ENCODE assay signal across 12 mouse cellular contexts in the genomic region with DNA sequence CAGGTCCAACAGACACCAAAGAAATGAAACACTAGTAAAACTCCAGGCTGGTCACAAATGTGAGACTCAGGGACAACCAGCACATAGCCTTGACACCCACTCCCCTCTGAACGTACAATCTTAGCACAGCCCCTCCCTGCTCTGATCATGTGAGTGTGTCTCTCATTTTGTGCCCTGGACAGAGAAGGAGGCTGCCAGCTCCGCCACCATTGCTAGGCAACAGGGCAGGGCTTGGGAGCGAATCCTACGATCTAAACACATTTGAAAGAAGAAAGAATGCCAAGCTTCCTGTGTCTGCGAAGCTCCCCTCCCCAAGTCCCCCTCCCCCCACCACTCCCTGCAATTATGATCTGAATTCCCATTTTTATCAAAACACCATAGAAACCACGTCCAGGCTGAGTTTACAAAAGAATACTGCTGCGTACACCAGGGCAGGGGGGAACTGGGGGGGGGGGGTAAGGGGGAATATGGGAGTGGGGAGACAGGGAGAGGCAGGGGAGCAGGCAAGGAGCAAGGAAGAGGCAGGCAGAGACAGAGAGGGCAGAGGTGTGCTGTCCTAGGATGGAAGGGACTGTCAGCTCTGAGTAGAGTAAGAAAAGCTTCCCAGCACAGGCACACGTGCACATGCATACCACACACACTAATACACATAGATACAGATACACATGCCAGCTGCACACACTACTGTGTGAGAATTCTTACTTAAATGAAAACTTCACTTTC. TPM values are rescaled to one million over a fixed set of nuclear protein-coding genes. Genes with fewer than 3 reads are reported as not detected.
DNase-seq lines count a peak whose midpoint lies in the region; ATAC-seq and TF ChIP-seq lines count a peak whose summit lies in the region.
"Had no signal": no experiment of that assay in that cellular context is flagged by ENCODE, and none has a peak within 500 bp of the region (broad histone marks: within the 10 kb centered on the region; RNA-seq: fewer than 3 reads in every experiment).

No protein-coding gene starts in this region.

- peak overlapping the region; percentile 18; the same call in 1 of the 2 replicates for H3K9ac ChIP-seq in forebrain, embryonic 14.5 days (ENCODE audit: low read length)
- H3K9ac ChIP-seq in midbrain, embryonic 16.5 days (ENCODE audit: low read depth, low read length): peak overlapping the region; percentile 37; the same call in 1 of the 2 replicates
- H3K9ac ChIP-seq: liver, embryonic 13.5 days had no signal

- ATAC-seq in forebrain, embryonic 14.5 days: peak; percentile 88
- ATAC-seq in midbrain, embryonic 16.5 days: peak; percentile 92

- no peak for TF ChIP-seq CTCF in layer of hippocampus, adult 2 months (conservative IDR thresholded peaks at IDR 0.05)
- TF ChIP-seq CTCF in brain, embryonic 14.5 days (IDR thresholded peaks at IDR 0.05; ENCODE audit: borderline replicate concordance, extremely low read depth, insufficient read depth, insufficient read length): no peak
- no peak for TF ChIP-seq CTCF in thymus, adult 2 months (IDR thresholded peaks at IDR 0.05; ENCODE audit: borderline replicate concordance, control insufficient read depth, extremely low read depth, insufficient read depth, low read length, poor library complexity)

- H3K36me3 ChIP-seq in forebrain, embryonic 14.5 days (ENCODE audit: control insufficient read depth, insufficient read depth, low read length): no peaks in the 10 kb centered on the region
- no peaks in the 10 kb centered on the region for H3K36me3 ChIP-seq in midbrain, embryonic 16.5 days (ENCODE audit: control insufficient read depth, insufficient read depth, low read length)
- no peaks in the 10 kb centered on the region for H3K36me3 ChIP-seq in thymus, adult 2 months (ENCODE audit: control insufficient read depth, insufficient read depth, low read length)
- H3K36me3 ChIP-seq: liver, embryonic 13.5 days had no signal

- no peak for TF ChIP-seq POLR2A in brain, embryonic 14.5 days (IDR thresholded peaks at IDR 0.05; ENCODE audit: borderline replicate concordance, extremely low read depth, insufficient read depth, insufficient read length, poor library complexity, severe bottlenecking)
- no peak for TF ChIP-seq POLR2A in thymus, adult 2 months (IDR thresholded peaks at IDR 0.05; ENCODE audit: control insufficient read depth, extremely low read depth, insufficient read depth, low read length, poor library complexity)

- H3K27ac ChIP-seq in layer of hippocampus, adult 2 months: no peak overlapping the region
- H3K27ac ChIP-seq in forebrain, embryonic 14.5 days (ENCODE audit: low read depth, low read length): peak overlapping the region; percentile 78
- peak overlapping the region; percentile 31 for H3K27ac ChIP-seq in midbrain, embryonic 16.5 days (ENCODE audit: low read length)
- no peak overlapping the region for H3K27ac ChIP-seq in thymus, adult 2 months (ENCODE audit: control insufficient read depth, insufficient read depth, low read length)
- H3K27ac ChIP-seq: liver, embryonic 13.5 days had no signal

- H3K4me3 ChIP-seq in layer of hippocampus, adult 2 months: no peak overlapping the region
- no peak overlapping the region for H3K4me3 ChIP-seq in forebrain, embryonic 14.5 days (ENCODE audit: low read depth, low read length)
- H3K4me3 ChIP-seq in midbrain, embryonic 16.5 days (ENCODE audit: low read depth, low read length): no peak overlapping the region
- no peak overlapping the region for H3K4me3 ChIP-seq in thymus, adult 2 months (ENCODE audit: control insufficient read depth, insufficient read depth, low read length)
- H3K4me3 ChIP-seq: liver, embryonic 13.5 days had no signal

- H3K27me3 ChIP-seq in forebrain, embryonic 14.5 days (replicated peaks; ENCODE audit: control insufficient read depth, insufficient read depth, low read length): no peaks in the 10 kb centered on the region
- no peaks in the 10 kb centered on the region for H3K27me3 ChIP-seq in midbrain, embryonic 16.5 days (ENCODE audit: control insufficient read depth, insufficient read depth, low read depth, low read length)
- no peaks in the 10 kb centered on the region for H3K27me3 ChIP-seq in thymus, adult 2 months (ENCODE audit: control insufficient read depth, insufficient read depth, low read length)
- H3K27me3 ChIP-seq: liver, embryonic 13.5 days had no signal

- peak; percentile 27 to 42 for DNase-seq in layer of hippocampus, adult 2 months (ENCODE audit: low spot score in 2 of 2)
- no peak for DNase-seq in layer of hippocampus, adult 9-10 months (ENCODE audit: low spot score)
- DNase-seq in brain, embryonic 14.5 days (ENCODE audit: low read depth): peak; percentile 93
- DNase-seq in forebrain, embryonic 14.5 days (ENCODE audit: low spot score): peak; percentile 88
- no peak for DNase-seq in thymus, adult 2 months
- no peak for DNase-seq in gastrocnemius, postnatal 25 days
- no peak for DNase-seq in adrenal gland, adult 2 months
- DNase-seq: adrenal gland, adult 8-10 months; liver, embryonic 13.5 days had no signal

- WGBS in forebrain, embryonic 14.5 days: 4% methylated on average over 8 of the region's 8 CpGs
- WGBS in midbrain, embryonic 16.5 days: 9% methylated on average over 8 of the region's 8 CpGs
- WGBS in thymus, adult 2 months: 55% methylated on average over 8 of the region's 8 CpGs

- H3K9me3 ChIP-seq in forebrain, embryonic 14.5 days (replicated peaks; ENCODE audit: control insufficient read depth, low read length): no peaks in the 10 kb centered on the region
- no peaks in the 10 kb centered on the region for H3K9me3 ChIP-seq in midbrain, embryonic 16.5 days (replicated peaks; ENCODE audit: control insufficient read depth, low read length, poor library complexity, severe bottlenecking)
- H3K9me3 ChIP-seq: liver, embryonic 13.5 days had no signal

- peaks cover 11% of the 10 kb centered on the region for H3K4me1 ChIP-seq in forebrain, embryonic 14.5 days (ENCODE audit: control insufficient read depth, insufficient read depth, low read length)
- H3K4me1 ChIP-seq in midbrain, embryonic 16.5 days (ENCODE audit: control insufficient read depth, insufficient read depth, low read length): peaks cover 13% of the 10 kb centered on the region
- H3K4me1 ChIP-seq in thymus, adult 2 months (replicated peaks; ENCODE audit: control insufficient read depth, insufficient read depth, low read length): no peaks in the 10 kb centered on the region
- H3K4me1 ChIP-seq: liver, embryonic 13.5 days had no signal

- peak overlapping the region; percentile 32 for H3K4me2 ChIP-seq in forebrain, embryonic 14.5 days (ENCODE audit: low read length)
- H3K4me2 ChIP-seq in midbrain, embryonic 16.5 days (ENCODE audit: low read length): peak overlapping the region; percentile 28
- H3K4me2 ChIP-seq: liver, embryonic 13.5 days had no signal

RNA-seq across cellular contexts. Expression of gene Mrgbp, which starts 33.6 kb away (rescaled TPM):
- total RNA-seq in layer of hippocampus, adult 2 months (2021): 10 to 100 TPM; 19.4 to 23.4 TPM
- polyA plus RNA-seq in brain, embryonic 14.5 days (2012; rRNA removed): 54.3 and 69.8 TPM in 2 replicates
- 48.8 and 52.4 TPM in 2 replicates for polyA plus RNA-seq in forebrain, embryonic 14.5 days (2014; fragmentation: Nextera tagmentation; extraction: Ambion mirVana)
- 40.2 and 44.8 TPM in 2 replicates for polyA plus RNA-seq in midbrain, embryonic 16.5 days (2015; fragmentation: Nextera tagmentation; extraction: Ambion mirVana)
- 75.6 and 75.7 TPM in 2 replicates for polyA plus RNA-seq in thymus, adult 2 months (2012; rRNA removed)
- 1 to 10 TPM; 4.1 to 4.5 TPM for total RNA-seq in gastrocnemius, postnatal 25 days (2021)
- 10 to 100 TPM; 17.0 to 17.8 TPM for total RNA-seq in adrenal gland, adult 2 months (2021)
- polyA plus RNA-seq in adrenal gland, adult 2 months (2012; rRNA removed): 19.3 and 21.3 TPM in 2 replicates

RNA-seq across cellular contexts. Expression of gene Ogfr, which starts 41.5 kb away (rescaled TPM):
- total RNA-seq in layer of hippocampus, adult 2 months (2021): 10 to 100 TPM; 36.2 to 40.6 TPM
- 75.6 and 105 TPM in 2 replicates for polyA plus RNA-seq in brain, embryonic 14.5 days (2012; rRNA removed)
- polyA plus RNA-seq in forebrain, embryonic 14.5 days (2014; fragmentation: Nextera tagmentation; extraction: Ambion mirVana): 95.6 and 100 TPM in 2 replicates
- 81.2 and 85.8 TPM in 2 replicates for polyA plus RNA-seq in midbrain, embryonic 16.5 days (2015; fragmentation: Nextera tagmentation; extraction: Ambion mirVana)
- polyA plus RNA-seq in thymus, adult 2 months (2012; rRNA removed): 75.7 and 86.1 TPM in 2 replicates
- 10 to 100 TPM; 20.0 to 23.6 TPM for total RNA-seq in gastrocnemius, postnatal 25 days (2021)
- total RNA-seq in adrenal gland, adult 2 months (2021): 10 to 100 TPM; 36.0 to 41.5 TPM
- polyA plus RNA-seq in adrenal gland, adult 2 months (2012; rRNA removed): 23.6 and 24.5 TPM in 2 replicates

RNA-seq across cellular contexts. Expression of gene Ntsr1, which starts 47.8 kb away (rescaled TPM):
- total RNA-seq in layer of hippocampus, adult 2 months (2021): 1 to 10 TPM; 3.7 TPM
- 3.6 and 4.3 TPM in 2 replicates for polyA plus RNA-seq in brain, embryonic 14.5 days (2012; rRNA removed)
- polyA plus RNA-seq in forebrain, embryonic 14.5 days (2014; fragmentation: Nextera tagmentation; extraction: Ambion mirVana): 4.4 and 6.1 TPM in 2 replicates
- 2.7 and 3.3 TPM in 2 replicates for polyA plus RNA-seq in midbrain, embryonic 16.5 days (2015; fragmentation: Nextera tagmentation; extraction: Ambion mirVana)
- 0.19 and 0.40 TPM in 2 replicates for polyA plus RNA-seq in thymus, adult 2 months (2012; rRNA removed)
- not detected for total RNA-seq in gastrocnemius, postnatal 25 days (2021)
- total RNA-seq in adrenal gland, adult 2 months (2021): not detected
- polyA plus RNA-seq in adrenal gland, adult 2 months (2012; rRNA removed): not detected in 2 replicates
- total RNA-seq: adrenal gland, adult 8-10 months; CH12.LX; granulocyte monocyte progenitor cell, adult 5-6 weeks had no signal

RNA-seq across cellular contexts. Expression of gene Col9a3, which starts 50.0 kb away (rescaled TPM):
- 10 to 100 TPM in 1 of 2 experiments, 1 to 10 TPM in 1; 6.8 to 10.4 TPM for total RNA-seq in layer of hippocampus, adult 2 months (2021)
- polyA plus RNA-seq in brain, embryonic 14.5 days (2012; rRNA removed): 31.5 and 37.5 TPM in 2 replicates
- polyA plus RNA-seq in forebrain, embryonic 14.5 days (2014; fragmentation: Nextera tagmentation; extraction: Ambion mirVana): 25.1 and 28.6 TPM in 2 replicates
- polyA plus RNA-seq in midbrain, embryonic 16.5 days (2015; fragmentation: Nextera tagmentation; extraction: Ambion mirVana): 40.4 and 43.2 TPM in 2 replicates
- polyA plus RNA-seq in thymus, adult 2 months (2012; rRNA removed): 4.4 and 4.8 TPM in 2 replicates
- under 1 TPM; 0.16 to 0.59 TPM for total RNA-seq in gastrocnemius, postnatal 25 days (2021)
- under 1 TPM; 0.12 to 0.28 TPM for total RNA-seq in adrenal gland, adult 2 months (2021)
- 0.33 and 0.39 TPM in 2 replicates for polyA plus RNA-seq in adrenal gland, adult 2 months (2012; rRNA removed)

Comparison
In these comparisons a context has a peak if more than half of its experiments do, and no peak if none do; other contexts are left out.
1. DNase-seq: peak in layer of hippocampus, adult 2 months (2 of 2), brain, embryonic 14.5 days (single experiment) and forebrain, embryonic 14.5 days (single experiment); none in layer of hippocampus, adult 9-10 months (single experiment), thymus, adult 2 months (single experiment), gastrocnemius, postnatal 25 days (single experiment) and adrenal gland, adult 2 months (single experiment).
2. H3K27ac ChIP-seq: peak in forebrain, embryonic 14.5 days (single experiment) and midbrain, embryonic 16.5 days (single experiment); none in layer of hippocampus, adult 2 months (single experiment) and thymus, adult 2 months (single experiment).